8 mouse cellular contexts compared by ENCODE assay signal in genomic region chr2:36135887-36136286, GRCm38 (mm10). TPM values are rescaled to one million over a fixed set of nuclear protein-coding genes. Genes with fewer than 3 reads are reported as not detected.
A peak's percentile ranks its signal among the peaks of the same experiment; 100 is the strongest.
DNase-seq lines count a peak whose midpoint lies in the region; ATAC-seq lines count a peak whose summit lies in the region.

No protein-coding gene starts in this region.

- H3K4me3 ChIP-seq in heart, embryonic 16.5 days (ENCODE audit: low read length): peak overlapping the region; percentile 65
- H3K4me3 ChIP-seq in hindbrain, embryonic 12.5 days: peak overlapping the region; percentile 73
- peak overlapping the region; percentile 83 for H3K4me3 ChIP-seq in midbrain, embryonic 12.5 days

- WGBS in heart, embryonic 16.5 days: 0% methylated on average over 4 of the region's 4 CpGs
- WGBS in hindbrain, embryonic 12.5 days: 0% methylated on average over 4 of the region's 4 CpGs
- WGBS in midbrain, embryonic 12.5 days: under 1% methylated on average over 4 of the region's 4 CpGs

- no peaks in the 10 kb centered on the region for H3K9me3 ChIP-seq in heart, embryonic 16.5 days (replicated peaks; ENCODE audit: control insufficient read depth, low read length)
- H3K9me3 ChIP-seq in hindbrain, embryonic 12.5 days (replicated peaks): no peaks in the 10 kb centered on the region
- H3K9me3 ChIP-seq in midbrain, embryonic 12.5 days: no peaks in the 10 kb centered on the region

- no peak for DNase-seq in heart, adult 11 months
- DNase-seq in cerebellum, adult 11-12 months: no peak
- DNase-seq in adrenal gland, postnatal 36 days: no peak
- no peak for DNase-seq in testis, postnatal 10 days (ENCODE audit: low spot score)

- peak overlapping the region; percentile 87 for H3K9ac ChIP-seq in heart, embryonic 16.5 days (ENCODE audit: low read length)
- H3K9ac ChIP-seq in hindbrain, embryonic 12.5 days: peak overlapping the region; percentile 81
- peak overlapping the region; percentile 81 for H3K9ac ChIP-seq in midbrain, embryonic 12.5 days (replicated peaks)

- H3K27me3 ChIP-seq in heart, embryonic 16.5 days (ENCODE audit: control insufficient read depth, insufficient read depth, low read length): no peaks in the 10 kb centered on the region
- H3K27me3 ChIP-seq in hindbrain, embryonic 12.5 days: no peaks in the 10 kb centered on the region
- no peaks in the 10 kb centered on the region for H3K27me3 ChIP-seq in midbrain, embryonic 12.5 days

- H3K4me1 ChIP-seq in heart, embryonic 16.5 days (ENCODE audit: control insufficient read depth, insufficient read depth, low read length): peaks cover 31% of the 10 kb centered on the region
- peaks cover 5% of the 10 kb centered on the region for H3K4me1 ChIP-seq in hindbrain, embryonic 12.5 days
- H3K4me1 ChIP-seq in midbrain, embryonic 12.5 days: peaks cover 16% of the 10 kb centered on the region

- peak overlapping the region; percentile 81 for H3K4me2 ChIP-seq in heart, embryonic 16.5 days (ENCODE audit: low read depth, low read length)
- H3K4me2 ChIP-seq in hindbrain, embryonic 12.5 days (replicated peaks): peak overlapping the region; percentile 67
- H3K4me2 ChIP-seq in midbrain, embryonic 12.5 days (replicated peaks): peak overlapping the region; percentile 76

- ATAC-seq in heart, embryonic 16.5 days (replicated peaks; ENCODE audit: extremely low read depth, insufficient read depth, low FRiP score): no peak
- ATAC-seq in activated CD4-positive, CD25-positive, alpha-beta regulatory T cell, adult 4 months: peak; percentile 1
- ATAC-seq in hindbrain, embryonic 12.5 days (ENCODE audit: low FRiP score): no peak
- no peak for ATAC-seq in midbrain, embryonic 12.5 days (ENCODE audit: low FRiP score, low read depth)

- H3K36me3 ChIP-seq in heart, embryonic 16.5 days (ENCODE audit: control insufficient read depth, insufficient read depth): peaks cover 24% of the 10 kb centered on the region
- H3K36me3 ChIP-seq in hindbrain, embryonic 12.5 days: peaks cover 26% of the 10 kb centered on the region
- H3K36me3 ChIP-seq in midbrain, embryonic 12.5 days: peaks cover 34% of the 10 kb centered on the region

- peak overlapping the region; percentile 97 for H3K27ac ChIP-seq in heart, embryonic 16.5 days (ENCODE audit: low read length)
- peak overlapping the region; percentile 82; the same call in 1 of the 2 replicates for H3K27ac ChIP-seq in hindbrain, embryonic 12.5 days
- H3K27ac ChIP-seq in midbrain, embryonic 12.5 days (replicated peaks): no peak overlapping the region; the same call in 1 of the 2 replicates

RNA-seq across cellular contexts. Expression of gene Mrrf, which starts 0.3 kb away (rescaled TPM):
- 38.6 and 41.7 TPM in 2 replicates for polyA plus RNA-seq in heart, embryonic 16.5 days (2015; fragmentation: Nextera tagmentation; extraction: Ambion mirVana)
- polyA plus RNA-seq in activated CD4-positive, CD25-positive, alpha-beta regulatory T cell, adult 4 months (2017; shearing (Covaris generic)): 10 to 100 TPM in 1 of 2 experiments, 1 to 10 TPM in 1; 9.4 to 16.3 TPM
- 23.0 and 24.8 TPM in 2 replicates for polyA plus RNA-seq in hindbrain, embryonic 12.5 days (2016; fragmentation: Nextera tagmentation; extraction: Ambion mirVana)
- polyA plus RNA-seq in midbrain, embryonic 12.5 days (2016; fragmentation: Nextera tagmentation; extraction: Ambion mirVana): 19.0 and 25.5 TPM in 2 replicates
- total RNA-seq in adrenal gland, postnatal 36 days (2021): 10 to 100 TPM; 24.3 to 28.4 TPM

RNA-seq across cellular contexts. Expression of gene Rbm18, which starts 0.7 kb away (rescaled TPM):
- 66.1 and 69.5 TPM in 2 replicates for polyA plus RNA-seq in heart, embryonic 16.5 days (2015; fragmentation: Nextera tagmentation; extraction: Ambion mirVana)
- polyA plus RNA-seq in activated CD4-positive, CD25-positive, alpha-beta regulatory T cell, adult 4 months (2017; shearing (Covaris generic)): 10 to 100 TPM; 47.5 to 55.6 TPM
- polyA plus RNA-seq in hindbrain, embryonic 12.5 days (2016; fragmentation: Nextera tagmentation; extraction: Ambion mirVana): 129 TPM in 2 replicates
- 125 and 128 TPM in 2 replicates for polyA plus RNA-seq in midbrain, embryonic 12.5 days (2016; fragmentation: Nextera tagmentation; extraction: Ambion mirVana)
- 10 to 100 TPM; 28.9 to 30.8 TPM for total RNA-seq in adrenal gland, postnatal 36 days (2021)

RNA-seq across cellular contexts. Expression of gene Lhx6, which starts 30.7 kb away (rescaled TPM):
- polyA plus RNA-seq in heart, embryonic 16.5 days (2015; fragmentation: Nextera tagmentation; extraction: Ambion mirVana): 1.3 and 1.8 TPM in 2 replicates
- not detected for polyA plus RNA-seq in activated CD4-positive, CD25-positive, alpha-beta regulatory T cell, adult 4 months (2017; shearing (Covaris generic))
- 1.4 and 2.7 TPM in 2 replicates for polyA plus RNA-seq in hindbrain, embryonic 12.5 days (2016; fragmentation: Nextera tagmentation; extraction: Ambion mirVana)
- polyA plus RNA-seq in midbrain, embryonic 12.5 days (2016; fragmentation: Nextera tagmentation; extraction: Ambion mirVana): 2.5 TPM in 2 replicates
- total RNA-seq in adrenal gland, postnatal 36 days (2021): 1 to 10 TPM; 1.6 to 1.8 TPM
